24 mouse cellular contexts compared by ENCODE assay signal in genomic region chr15:4315897-4316296, GRCm38 (mm10). TPM values are rescaled to one million over a fixed set of nuclear protein-coding genes. Genes with fewer than 3 reads are reported as not detected.
DNase-seq lines count a peak whose midpoint lies in the region; ATAC-seq and TF ChIP-seq lines count a peak whose summit lies in the region.
"Had no signal": no experiment of that assay in that cellular context is flagged by ENCODE, and none has a peak within 500 bp of the region (broad histone marks: within the 10 kb centered on the region; RNA-seq: fewer than 3 reads in every experiment).

No protein-coding gene starts in this region.

- DNase-seq in forebrain, embryonic 11.5 days (ENCODE audit: low spot score) = no peak
- DNase-seq in left cerebral cortex, adult 11 months (ENCODE audit: low spot score) = peak; percentile 29
- DNase-seq in left cerebral cortex, postnatal 4 days = no peak
- peak; percentile 8 for DNase-seq in limb, embryonic 14.5 days (ENCODE audit: low spot score)
- DNase-seq in adrenal gland, postnatal 4 days (ENCODE audit: low spot score in 2 of 2) = no peak
- DNase-seq: adrenal gland, postnatal 36 days; cerebellum, adult 8-10 months; kidney, adult 18-20 months; kidney, postnatal 10 days; layer of hippocampus, postnatal 36 days; liver, postnatal 0 days; lung, postnatal 14 days; right cerebral cortex, postnatal 14 days had no signal

- no peaks in the 10 kb centered on the region for H3K36me3 ChIP-seq in forebrain, embryonic 13.5 days (ENCODE audit: poor library complexity, severe bottlenecking)
- no peaks in the 10 kb centered on the region for H3K36me3 ChIP-seq in forebrain, embryonic 11.5 days (ENCODE audit: control insufficient read depth, insufficient read depth, low read length)
- no peaks in the 10 kb centered on the region for H3K36me3 ChIP-seq in midbrain, embryonic 16.5 days (ENCODE audit: control insufficient read depth, insufficient read depth, low read length)
- no peaks in the 10 kb centered on the region for H3K36me3 ChIP-seq in midbrain, embryonic 13.5 days
- no peaks in the 10 kb centered on the region for H3K36me3 ChIP-seq in limb, embryonic 14.5 days (ENCODE audit: control insufficient read depth, insufficient read depth, low read length)
- H3K36me3 ChIP-seq: embryonic facial prominence, embryonic 12.5 days; hindbrain, embryonic 10.5 days; neural tube, embryonic 12.5 days had no signal

- intact Hi-C loops in left cerebral cortex, postnatal 4 days (cut with DNase I) = no loop called here

- TF ChIP-seq POLR2A in limb, embryonic 14.5 days (IDR thresholded peaks at IDR 0.05; ENCODE audit: borderline replicate concordance, extremely low read depth, insufficient read depth, insufficient read length) = no peak

- no peaks in the 10 kb centered on the region for H3K27me3 ChIP-seq in forebrain, embryonic 13.5 days
- no peaks in the 10 kb centered on the region for H3K27me3 ChIP-seq in forebrain, embryonic 11.5 days (ENCODE audit: control insufficient read depth, insufficient read depth, low read length)
- no peaks in the 10 kb centered on the region for H3K27me3 ChIP-seq in midbrain, embryonic 16.5 days (ENCODE audit: control insufficient read depth, insufficient read depth, low read depth, low read length)
- H3K27me3 ChIP-seq in midbrain, embryonic 13.5 days = no peaks in the 10 kb centered on the region
- H3K27me3 ChIP-seq in limb, embryonic 14.5 days (ENCODE audit: control insufficient read depth, insufficient read depth, low read length) = no peaks in the 10 kb centered on the region
- H3K27me3 ChIP-seq: embryonic facial prominence, embryonic 12.5 days; neural tube, embryonic 12.5 days had no signal

- H3K27ac ChIP-seq in forebrain, embryonic 13.5 days = no peak overlapping the region
- H3K27ac ChIP-seq in forebrain, embryonic 11.5 days (ENCODE audit: low read depth, low read length) = no peak overlapping the region
- no peak overlapping the region for H3K27ac ChIP-seq in midbrain, embryonic 16.5 days (ENCODE audit: low read length)
- no peak overlapping the region for H3K27ac ChIP-seq in midbrain, embryonic 13.5 days
- H3K27ac ChIP-seq in limb, embryonic 14.5 days (replicated peaks; ENCODE audit: low read depth, low read length) = no peak overlapping the region
- H3K27ac ChIP-seq: embryonic facial prominence, embryonic 12.5 days; hindbrain, embryonic 10.5 days; layer of hippocampus, adult 2 months; neural tube, embryonic 12.5 days; stomach, postnatal 0 days had no signal

- no peaks in the 10 kb centered on the region for H3K9me3 ChIP-seq in forebrain, embryonic 13.5 days (replicated peaks)
- no peaks in the 10 kb centered on the region for H3K9me3 ChIP-seq in forebrain, embryonic 11.5 days (ENCODE audit: control insufficient read depth, low read length)
- no peaks in the 10 kb centered on the region for H3K9me3 ChIP-seq in midbrain, embryonic 16.5 days (replicated peaks; ENCODE audit: control insufficient read depth, low read length, poor library complexity, severe bottlenecking)
- H3K9me3 ChIP-seq in midbrain, embryonic 13.5 days = no peaks in the 10 kb centered on the region
- H3K9me3 ChIP-seq in limb, embryonic 14.5 days (ENCODE audit: control insufficient read depth, low read length) = no peaks in the 10 kb centered on the region
- H3K9me3 ChIP-seq: embryonic facial prominence, embryonic 12.5 days; hindbrain, embryonic 10.5 days; neural tube, embryonic 12.5 days had no signal

- WGBS in forebrain, embryonic 13.5 days = 43% methylated on average over 3 of the region's 3 CpGs
- 53% methylated on average over 3 of the region's 3 CpGs for WGBS in forebrain, embryonic 11.5 days
- 65% methylated on average over 3 of the region's 3 CpGs for WGBS in midbrain, embryonic 16.5 days
- 66% methylated on average over 3 of the region's 3 CpGs for WGBS in midbrain, embryonic 13.5 days
- WGBS in limb, embryonic 14.5 days = 29% methylated on average over 3 of the region's 3 CpGs

- H3K4me3 ChIP-seq in forebrain, embryonic 13.5 days = no peak overlapping the region
- no peak overlapping the region for H3K4me3 ChIP-seq in forebrain, embryonic 11.5 days (ENCODE audit: low read depth, low read length)
- no peak overlapping the region for H3K4me3 ChIP-seq in midbrain, embryonic 16.5 days (ENCODE audit: low read depth, low read length)
- no peak overlapping the region for H3K4me3 ChIP-seq in midbrain, embryonic 13.5 days (replicated peaks)
- H3K4me3 ChIP-seq in limb, embryonic 14.5 days (replicated peaks; ENCODE audit: low read length) = no peak overlapping the region
- H3K4me3 ChIP-seq: embryonic facial prominence, embryonic 12.5 days; hindbrain, embryonic 10.5 days; layer of hippocampus, adult 2 months; neural tube, embryonic 12.5 days had no signal

- no peaks in the 10 kb centered on the region for H3K4me1 ChIP-seq in forebrain, embryonic 13.5 days
- no peaks in the 10 kb centered on the region for H3K4me1 ChIP-seq in forebrain, embryonic 11.5 days (replicated peaks; ENCODE audit: control insufficient read depth, insufficient read depth, low read length)
- no peaks in the 10 kb centered on the region for H3K4me1 ChIP-seq in midbrain, embryonic 16.5 days (ENCODE audit: control insufficient read depth, insufficient read depth, low read length)
- no peaks in the 10 kb centered on the region for H3K4me1 ChIP-seq in midbrain, embryonic 13.5 days (replicated peaks)
- no peaks in the 10 kb centered on the region for H3K4me1 ChIP-seq in limb, embryonic 14.5 days (ENCODE audit: control insufficient read depth, insufficient read depth, low read length)
- H3K4me1 ChIP-seq: embryonic facial prominence, embryonic 12.5 days; hindbrain, embryonic 10.5 days; neural tube, embryonic 12.5 days had no signal

- no peak overlapping the region for H3K4me2 ChIP-seq in forebrain, embryonic 13.5 days
- H3K4me2 ChIP-seq in forebrain, embryonic 11.5 days (ENCODE audit: low read depth, low read length, severe bottlenecking) = no peak overlapping the region
- no peak overlapping the region for H3K4me2 ChIP-seq in midbrain, embryonic 16.5 days (ENCODE audit: low read length)
- H3K4me2 ChIP-seq in midbrain, embryonic 13.5 days (replicated peaks) = no peak overlapping the region
- H3K4me2 ChIP-seq in limb, embryonic 14.5 days (replicated peaks; ENCODE audit: low read depth, low read length, severe bottlenecking) = no peak overlapping the region
- H3K4me2 ChIP-seq: embryonic facial prominence, embryonic 12.5 days; neural tube, embryonic 12.5 days had no signal

- H3K9ac ChIP-seq in forebrain, embryonic 13.5 days = no peak overlapping the region
- no peak overlapping the region for H3K9ac ChIP-seq in forebrain, embryonic 11.5 days (ENCODE audit: low read length)
- no peak overlapping the region for H3K9ac ChIP-seq in midbrain, embryonic 16.5 days (ENCODE audit: low read depth, low read length)
- no peak overlapping the region for H3K9ac ChIP-seq in midbrain, embryonic 13.5 days (replicated peaks)
- H3K9ac ChIP-seq in limb, embryonic 14.5 days (ENCODE audit: low read depth, low read length, severe bottlenecking) = no peak overlapping the region
- H3K9ac ChIP-seq: embryonic facial prominence, embryonic 12.5 days; liver, postnatal 0 days; neural tube, embryonic 12.5 days had no signal

- peak; percentile 24; the same call in 1 of the 2 replicates for ATAC-seq in forebrain, embryonic 13.5 days
- ATAC-seq in forebrain, embryonic 11.5 days (replicated peaks; ENCODE audit: low FRiP score) = no peak
- 0 out of 2 replicates have a peak, but pooled peaks have one; percentile 28 for ATAC-seq in midbrain, embryonic 16.5 days
- ATAC-seq in midbrain, embryonic 13.5 days = no peak
- ATAC-seq in limb, embryonic 14.5 days (ENCODE audit: low FRiP score, low read depth) = no peak
- ATAC-seq: liver, postnatal 0 days had no signal

RNA-seq across cellular contexts. Expression of gene Plcxd3, which starts 59.4 kb away (rescaled TPM):
- polyA plus RNA-seq in forebrain, embryonic 13.5 days (2015; fragmentation: Nextera tagmentation; extraction: Ambion mirVana) = 34.2 and 34.9 TPM in 2 replicates
- polyA plus RNA-seq in forebrain, embryonic 11.5 days (2014; fragmentation: Nextera tagmentation; extraction: Ambion mirVana) = 13.0 and 18.8 TPM in 2 replicates
- 10 to 100 TPM; 43.6 to 48.2 TPM for total RNA-seq in left cerebral cortex, postnatal 4 days (2021)
- polyA plus RNA-seq in midbrain, embryonic 16.5 days (2015; fragmentation: Nextera tagmentation; extraction: Ambion mirVana) = 97.3 and 104 TPM in 2 replicates
- 56.2 and 67.4 TPM in 2 replicates for polyA plus RNA-seq in midbrain, embryonic 13.5 days (2015; fragmentation: Nextera tagmentation; extraction: Ambion mirVana)
- polyA plus RNA-seq in limb, embryonic 14.5 days (2012; rRNA removed) = 0.15 and 0.36 TPM in 2 replicates
- polyA plus RNA-seq in limb, embryonic 14.5 days (2014; fragmentation: Nextera tagmentation; extraction: Ambion mirVana) = 2.4 and 2.5 TPM in 2 replicates
- total RNA-seq in adrenal gland, postnatal 4 days (2021) = 1 to 10 TPM; 4.3 to 6.0 TPM
- total RNA-seq: megakaryocyte, adult 5-6 weeks; MEL had no signal
- polyA plus RNA-seq: liver, adult 2 months had no signal

Comparison
In these comparisons a context has a peak if more than half of its experiments do, and no peak if none do; other contexts are left out.
1. ATAC-seq: peak in forebrain, embryonic 13.5 days (single experiment) and midbrain, embryonic 16.5 days (single experiment); none in forebrain, embryonic 11.5 days (single experiment), midbrain, embryonic 13.5 days (single experiment) and limb, embryonic 14.5 days (single experiment).
2. DNase-seq: peak in left cerebral cortex, adult 11 months (single experiment) and limb, embryonic 14.5 days (single experiment); none in forebrain, embryonic 11.5 days (single experiment), left cerebral cortex, postnatal 4 days (single experiment) and adrenal gland, postnatal 4 days (0 of 2).